Mouse (Mus musculus): ENCODE measurements at regions not wholly inside any gene's neighbourhood (a gene's known extent, or its start where the extent isn't known, plus 50 kb on each side); places are given as distances from the start of the nearest gene placed in this dataset.

GRCm38 (mm10) chr1:88588747-88589146 lies 78.9 kb upstream of the Glrp1 start:
- no peak overlapping the region for H3K4me2 ChIP-seq (ENCODE audit: low read depth)
- no peaks in the 10 kb centered on the region for H3K27me3 ChIP-seq (ENCODE audit: insufficient read depth, low read length)
- no peak overlapping the region for H3K27ac ChIP-seq (ENCODE audit: low read depth, low read length)
- no peaks in the 10 kb centered on the region for H3K36me3 ChIP-seq (ENCODE audit: insufficient read depth)
- H3K9ac ChIP-seq = no peak overlapping the region
- no peak for TF ChIP-seq CTCF (IDR thresholded peaks at IDR 0.05; ENCODE audit: low read depth)
- H3K4me1 ChIP-seq (ENCODE audit: insufficient read depth) = peaks cover 5% of the 10 kb centered on the region; the same call in 1 of the 2 replicates
- no peak for ATAC-seq
- 90% methylated on average over 1 of the region's 1 CpGs for WGBS
- H3K9me3 ChIP-seq (ENCODE audit: low read length) = no peaks in the 10 kb centered on the region
- no peak overlapping the region for H3K4me3 ChIP-seq (ENCODE audit: low read depth, low read length)
- no peak for DNase-seq

GRCm38 (mm10) chr1:88586823-88587820 lies 77.3 kb upstream of the Glrp1 start:
- H3K4me3 ChIP-seq (ENCODE audit: low read depth, low read length) = no peak overlapping the region
- no peak for TF ChIP-seq CTCF (IDR thresholded peaks at IDR 0.05; ENCODE audit: low read depth)
- 80% methylated on average over 13 of the region's 13 CpGs for WGBS
- H3K36me3 ChIP-seq (ENCODE audit: insufficient read depth) = no peaks in the 10 kb centered on the region
- H3K4me1 ChIP-seq (ENCODE audit: insufficient read depth) = peaks cover 2% of the 10 kb centered on the region; the same call in 1 of the 2 replicates
- no peak overlapping the region for H3K9ac ChIP-seq
- no peak overlapping the region for H3K27ac ChIP-seq (ENCODE audit: low read depth, low read length)
- H3K4me2 ChIP-seq (ENCODE audit: low read depth) = no peak overlapping the region
- no peak for DNase-seq
- no peaks in the 10 kb centered on the region for H3K27me3 ChIP-seq (ENCODE audit: insufficient read depth, low read length)
- H3K9me3 ChIP-seq (ENCODE audit: low read length) = no peaks in the 10 kb centered on the region
- ATAC-seq = no peak

- WGBS = 84% methylated on average over 2 of the region's 2 CpGs
- DNase-seq (no peak), ATAC-seq (no peak)
- no peak overlapping the region for H3K4me3 ChIP-seq (ENCODE audit: low read depth, low read length)
- no peak for TF ChIP-seq CTCF (IDR thresholded peaks at IDR 0.05; ENCODE audit: low read depth)
- H3K4me2 ChIP-seq (ENCODE audit: low read depth) = no peak overlapping the region
- H3K9ac ChIP-seq = no peak overlapping the region
- no peak overlapping the region for H3K27ac ChIP-seq (ENCODE audit: low read depth, low read length)
- no peaks in the 10 kb centered on the region for H3K36me3 ChIP-seq (ENCODE audit: insufficient read depth)
- no peaks in the 10 kb centered on the region for H3K27me3 ChIP-seq (ENCODE audit: insufficient read depth, low read length)
- no peaks in the 10 kb centered on the region for H3K9me3 ChIP-seq (ENCODE audit: low read length)
- no peaks in the 10 kb centered on the region for H3K4me1 ChIP-seq (ENCODE audit: insufficient read depth)
Observed at GRCm38 (mm10) chr1:88586128-88586527, 76.3 kb upstream of the Glrp1 start.

DNA sequence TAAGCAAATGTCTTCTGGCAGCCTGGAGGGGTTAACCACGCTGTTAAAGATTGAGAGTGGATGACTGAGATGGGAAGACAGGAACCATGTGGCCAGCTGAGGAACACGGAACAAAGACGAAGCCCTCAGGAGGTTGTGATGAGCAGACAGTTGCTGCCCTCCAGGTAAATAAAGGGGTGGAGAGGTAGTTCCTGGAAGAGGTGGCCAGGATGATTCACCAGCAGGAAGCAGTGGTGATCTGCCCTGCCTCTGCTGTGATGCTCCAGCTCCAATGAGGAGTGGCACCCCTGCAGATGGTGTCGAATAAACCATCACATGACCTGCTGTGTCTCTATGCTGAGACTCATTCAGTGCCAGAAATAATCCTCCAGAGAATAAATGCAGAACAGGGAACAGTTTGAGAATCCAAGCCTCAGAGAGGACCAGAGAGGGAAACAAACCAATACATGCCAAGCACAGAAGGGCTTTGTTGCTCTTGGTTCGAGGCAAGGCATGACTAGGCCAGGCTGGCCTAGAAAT lies 74.7 kb upstream of the Glrp1 start:
- ATAC-seq (no peak), DNase-seq (no peak)
- TF ChIP-seq CTCF (IDR thresholded peaks at IDR 0.05; ENCODE audit: low read depth) = no peak
- Histone ChIP-seq H3K27me3 (ENCODE audit: insufficient read depth, low read length) (no peaks in the 10 kb centered on the region), H3K4me1 (ENCODE audit: insufficient read depth) (no peaks in the 10 kb centered on the region), H3K9ac (no peak overlapping the region), H3K27ac (ENCODE audit: low read depth, low read length) (no peak overlapping the region), H3K4me3 (ENCODE audit: low read depth, low read length) (no peak overlapping the region), H3K4me2 (ENCODE audit: low read depth) (no peak overlapping the region), H3K9me3 (ENCODE audit: low read length) (no peaks in the 10 kb centered on the region), H3K36me3 (ENCODE audit: insufficient read depth) (no peaks in the 10 kb centered on the region)
- WGBS = 64% methylated on average over 5 of the region's 5 CpGs

GRCm38 (mm10) chr1:88578231-88578620 lies 68.4 kb upstream of the Glrp1 start:
- Histone ChIP-seq H3K4me1 (ENCODE audit: insufficient read depth) (no peaks in the 10 kb centered on the region), H3K4me3 (ENCODE audit: low read depth, low read length) (no peak overlapping the region), H3K9ac (no peak overlapping the region), H3K4me2 (ENCODE audit: low read depth) (no peak overlapping the region), H3K27me3 (ENCODE audit: insufficient read depth, low read length) (no peaks in the 10 kb centered on the region), H3K36me3 (ENCODE audit: insufficient read depth) (no peaks in the 10 kb centered on the region), H3K9me3 (ENCODE audit: low read length) (no peaks in the 10 kb centered on the region), H3K27ac (ENCODE audit: low read depth, low read length) (no peak overlapping the region)
- TF ChIP-seq CTCF (IDR thresholded peaks at IDR 0.05; ENCODE audit: low read depth) = no peak
- no peak for ATAC-seq
- DNase-seq = no peak

DNA sequence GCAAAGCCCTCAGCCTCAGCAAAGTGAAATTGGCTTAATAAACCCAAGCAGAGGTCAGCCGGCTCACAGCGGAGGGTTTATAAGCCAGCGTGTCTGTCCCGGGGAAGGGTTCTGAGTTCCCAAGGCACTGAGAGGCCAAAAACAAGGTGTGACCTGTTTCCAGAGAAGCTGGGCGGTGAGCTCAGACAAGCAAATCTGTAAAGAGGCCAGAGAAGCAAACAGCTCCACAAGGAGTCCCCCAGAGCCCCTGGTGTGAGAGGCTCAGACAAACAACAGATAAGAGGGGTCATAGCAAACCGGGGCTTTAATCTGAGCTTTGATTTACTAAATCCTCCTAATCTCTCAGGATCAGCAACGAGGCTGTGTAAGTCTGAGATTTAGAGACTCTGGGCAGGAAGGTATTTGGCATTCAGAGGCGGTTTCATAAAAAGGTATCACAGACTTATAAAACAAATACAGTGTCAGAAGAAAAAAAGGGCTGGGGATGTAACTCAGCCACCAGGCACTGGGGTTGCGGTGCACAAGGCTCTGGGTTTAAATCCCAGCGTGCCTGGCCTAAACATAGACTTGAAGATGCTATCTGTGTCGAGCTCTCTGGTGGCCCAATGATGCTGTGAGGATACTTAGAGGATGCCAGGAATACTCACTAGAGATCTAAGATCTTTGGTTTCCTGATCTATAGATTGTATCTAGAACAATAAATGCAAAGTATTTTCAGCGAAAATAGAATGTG lies 67.8 kb upstream of the Glrp1 start:
- no peak for DNase-seq
- Histone ChIP-seq H3K9ac (no peak overlapping the region), H3K27me3 (ENCODE audit: insufficient read depth, low read length) (no peaks in the 10 kb centered on the region), H3K27ac (ENCODE audit: low read depth, low read length) (no peak overlapping the region), H3K36me3 (ENCODE audit: insufficient read depth) (no peaks in the 10 kb centered on the region), H3K4me1 (ENCODE audit: insufficient read depth) (no peaks in the 10 kb centered on the region), H3K4me2 (ENCODE audit: low read depth) (no peak overlapping the region), H3K4me3 (ENCODE audit: low read depth, low read length) (no peak overlapping the region), H3K9me3 (ENCODE audit: low read length) (no peaks in the 10 kb centered on the region)
- 30% methylated on average over 12 of the region's 12 CpGs for WGBS
- no peak for TF ChIP-seq CTCF (IDR thresholded peaks at IDR 0.05; ENCODE audit: low read depth)
- no peak for ATAC-seq

All from forebrain, postnatal 0 days (tissue).